Mouse (Mus musculus): ENCODE measurements at regions not wholly inside any gene's neighbourhood (a gene's known extent, or its start where the extent isn't known, plus 50 kb on each side); places are given as distances from the start of the nearest gene placed in this dataset.

DNA sequence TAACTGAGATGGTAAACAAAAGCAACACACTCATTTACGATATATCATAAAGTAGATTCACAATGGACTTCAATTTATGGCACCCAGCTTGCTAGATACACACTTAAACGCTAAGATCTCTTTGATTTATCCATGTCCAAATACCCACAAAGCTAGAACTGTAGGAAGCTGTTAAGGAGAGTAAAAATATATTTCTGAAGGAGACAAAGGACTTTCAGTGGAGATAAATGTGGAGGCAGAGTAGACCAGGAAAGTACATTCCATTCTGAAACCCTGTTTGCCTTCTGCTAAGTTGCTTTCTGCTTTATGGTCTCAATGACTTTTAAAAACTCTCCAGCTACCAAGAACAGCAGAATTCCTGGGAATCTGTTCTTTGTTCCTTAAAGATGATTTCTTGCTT lies 701.3 kb upstream of the Pkdcc start:
- Histone ChIP-seq H3K27me3 (ENCODE audit: control insufficient read depth) (no peaks in the 10 kb centered on the region), H3K4me1 (ENCODE audit: control insufficient read depth) (no peaks in the 10 kb centered on the region), H3K4me3 (replicated peaks) (no peak overlapping the region), H3K36me3 (ENCODE audit: control insufficient read depth) (no peaks in the 10 kb centered on the region), H3K9me3 (ENCODE audit: control insufficient read depth, low read length) (no peaks in the 10 kb centered on the region)
- TF ChIP-seq GATA1 (IDR thresholded peaks at IDR 0.05; ENCODE audit: low read length) (no peak), TAL1 (IDR thresholded peaks at IDR 0.05; ENCODE audit: low read length) (no peak)

DNA sequence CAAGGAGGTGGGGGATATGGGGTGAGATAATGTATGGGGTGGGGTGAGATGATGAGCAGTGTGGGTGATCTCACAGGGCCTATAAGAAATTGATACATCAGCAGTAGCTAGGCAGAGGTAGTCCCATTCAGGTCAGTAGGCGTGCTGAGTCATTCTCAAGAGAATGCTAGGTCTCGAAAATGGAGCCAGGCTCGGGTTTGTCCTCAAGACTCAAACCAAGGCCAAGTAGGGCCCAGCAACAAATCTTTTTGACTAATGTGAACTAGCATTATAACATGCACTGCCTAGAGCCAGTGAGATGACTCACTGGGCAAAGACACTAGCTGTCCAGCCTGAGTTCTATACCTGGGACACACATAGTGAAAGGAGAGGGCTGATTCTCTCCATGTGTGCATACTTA lies 710.8 kb upstream of the Pkdcc start:
- Histone ChIP-seq H3K36me3 (ENCODE audit: control insufficient read depth) (no peaks in the 10 kb centered on the region), H3K4me3 (replicated peaks) (no peak overlapping the region), H3K27me3 (ENCODE audit: control insufficient read depth) (no peaks in the 10 kb centered on the region), H3K9me3 (ENCODE audit: control insufficient read depth, low read length) (no peaks in the 10 kb centered on the region), H3K4me1 (ENCODE audit: control insufficient read depth) (no peaks in the 10 kb centered on the region)
- TF ChIP-seq TAL1 (IDR thresholded peaks at IDR 0.05; ENCODE audit: low read length): no peak

DNA sequence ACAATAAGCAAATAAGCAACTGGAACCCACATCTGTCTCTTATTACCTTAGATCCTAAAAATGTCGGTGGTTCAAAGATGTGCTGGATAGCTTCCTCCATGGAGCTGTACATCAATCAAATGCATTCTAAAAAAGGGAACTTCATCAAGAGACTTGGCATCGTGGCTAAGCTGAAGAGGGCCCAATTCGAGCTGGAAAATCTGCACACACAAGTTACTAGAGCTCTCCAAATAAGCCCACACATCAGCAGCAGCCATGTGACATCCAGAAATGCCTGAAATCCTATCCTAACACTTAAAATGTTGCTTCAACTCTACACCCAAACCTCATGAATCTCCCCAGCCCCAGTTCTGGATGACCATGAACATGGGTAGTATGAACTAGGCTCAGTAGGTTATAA lies 729.5 kb upstream of the Pkdcc start:
- no peaks in the 10 kb centered on the region for H3K36me3 ChIP-seq (ENCODE audit: control insufficient read depth)
- TF ChIP-seq TAL1 (IDR thresholded peaks at IDR 0.05; ENCODE audit: low read length) (no peak), GATA1 (IDR thresholded peaks at IDR 0.05; ENCODE audit: low read length) (no peak)
- H3K27me3 ChIP-seq (ENCODE audit: control insufficient read depth): no peaks in the 10 kb centered on the region
- H3K4me3 ChIP-seq (replicated peaks): no peak overlapping the region
- no peaks in the 10 kb centered on the region for H3K4me1 ChIP-seq (ENCODE audit: control insufficient read depth)
- H3K9me3 ChIP-seq (ENCODE audit: control insufficient read depth, low read length): peaks cover 7% of the 10 kb centered on the region

DNA sequence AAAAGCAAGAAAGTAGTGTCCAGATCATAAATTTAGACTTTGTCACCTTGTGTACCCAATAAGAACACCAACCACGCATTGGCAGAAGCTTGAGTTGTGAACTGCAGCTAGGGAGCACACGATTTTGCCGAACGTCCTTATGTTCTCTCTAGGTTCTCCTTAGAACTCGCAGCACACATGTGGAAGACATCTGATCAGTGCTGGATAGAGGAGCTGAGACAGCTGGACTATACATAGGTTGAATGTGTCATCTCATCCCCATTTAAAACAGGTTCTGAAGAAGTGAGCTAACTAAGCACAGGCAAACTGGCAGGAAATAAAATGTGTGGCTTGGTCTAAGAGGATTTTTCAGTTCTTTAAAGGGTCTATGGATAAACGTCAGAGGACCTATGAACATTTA lies 730.5 kb upstream of the Pkdcc start:
- Histone ChIP-seq H3K27me3 (ENCODE audit: control insufficient read depth) (no peaks in the 10 kb centered on the region), H3K4me3 (replicated peaks) (no peak overlapping the region), H3K36me3 (ENCODE audit: control insufficient read depth) (no peaks in the 10 kb centered on the region), H3K9me3 (ENCODE audit: control insufficient read depth, low read length) (peaks cover 5% of the 10 kb centered on the region), H3K4me1 (ENCODE audit: control insufficient read depth) (no peaks in the 10 kb centered on the region)
- TF ChIP-seq GATA1 (IDR thresholded peaks at IDR 0.05; ENCODE audit: low read length) (no peak), TAL1 (IDR thresholded peaks at IDR 0.05; ENCODE audit: low read length) (no peak)

DNA sequence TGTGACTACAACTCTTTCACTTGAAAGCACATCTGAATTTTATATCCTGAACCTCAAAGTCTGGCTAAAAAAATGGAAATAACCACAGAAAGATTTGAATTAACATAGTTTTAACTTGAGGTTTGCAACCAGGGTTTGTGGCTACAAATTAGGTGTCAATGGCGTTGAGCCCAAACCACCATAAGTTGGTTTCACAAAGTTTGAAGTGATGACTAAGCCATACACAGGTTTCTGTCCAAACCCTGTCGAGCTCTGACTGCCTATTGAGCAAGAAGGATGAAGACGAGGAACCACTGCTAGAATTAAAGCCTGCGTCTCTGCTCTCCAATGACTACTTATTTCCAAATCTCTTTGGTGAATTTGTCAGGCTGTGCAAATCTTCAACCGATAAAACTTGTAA lies 719.8 kb upstream of the Slc8a1 start:
- no peak for TF ChIP-seq TAL1 (IDR thresholded peaks at IDR 0.05; ENCODE audit: low read length)
- no peak for TF ChIP-seq GATA1 (IDR thresholded peaks at IDR 0.05; ENCODE audit: low read length)
- Histone ChIP-seq H3K27me3 (ENCODE audit: control insufficient read depth) (no peaks in the 10 kb centered on the region), H3K4me1 (ENCODE audit: control insufficient read depth) (no peaks in the 10 kb centered on the region), H3K4me3 (replicated peaks) (no peak overlapping the region), H3K36me3 (ENCODE audit: control insufficient read depth) (no peaks in the 10 kb centered on the region), H3K9me3 (ENCODE audit: control insufficient read depth, low read length) (no peaks in the 10 kb centered on the region)

DNA sequence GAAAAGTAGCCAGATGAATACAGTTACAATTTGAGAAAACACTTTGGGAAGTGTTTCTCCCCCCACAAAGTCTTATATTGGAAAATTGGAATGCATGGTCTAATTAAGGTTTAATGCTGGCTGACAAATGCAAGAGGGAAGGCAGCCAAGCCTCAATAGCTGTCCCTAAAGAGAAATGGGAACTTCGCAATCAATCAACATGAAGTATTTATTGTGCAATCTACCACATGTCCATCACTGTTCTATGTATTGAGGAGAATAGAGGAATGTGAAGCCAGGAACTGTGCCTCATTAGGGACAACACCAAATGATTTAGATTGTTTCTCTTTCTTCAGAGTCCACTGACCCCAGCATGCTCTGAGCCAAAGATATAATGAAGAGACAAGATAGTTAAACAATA lies 715.7 kb upstream of the Slc8a1 start:
- no peaks in the 10 kb centered on the region for H3K36me3 ChIP-seq (ENCODE audit: control insufficient read depth)
- H3K27me3 ChIP-seq (ENCODE audit: control insufficient read depth): no peaks in the 10 kb centered on the region
- no peaks in the 10 kb centered on the region for H3K4me1 ChIP-seq (ENCODE audit: control insufficient read depth)
- no peaks in the 10 kb centered on the region for H3K9me3 ChIP-seq (ENCODE audit: control insufficient read depth, low read length)
- H3K4me3 ChIP-seq (replicated peaks): no peak overlapping the region
- no peak for TF ChIP-seq GATA1 (IDR thresholded peaks at IDR 0.05; ENCODE audit: low read length)
- no peak for TF ChIP-seq TAL1 (IDR thresholded peaks at IDR 0.05; ENCODE audit: low read length)

DNA sequence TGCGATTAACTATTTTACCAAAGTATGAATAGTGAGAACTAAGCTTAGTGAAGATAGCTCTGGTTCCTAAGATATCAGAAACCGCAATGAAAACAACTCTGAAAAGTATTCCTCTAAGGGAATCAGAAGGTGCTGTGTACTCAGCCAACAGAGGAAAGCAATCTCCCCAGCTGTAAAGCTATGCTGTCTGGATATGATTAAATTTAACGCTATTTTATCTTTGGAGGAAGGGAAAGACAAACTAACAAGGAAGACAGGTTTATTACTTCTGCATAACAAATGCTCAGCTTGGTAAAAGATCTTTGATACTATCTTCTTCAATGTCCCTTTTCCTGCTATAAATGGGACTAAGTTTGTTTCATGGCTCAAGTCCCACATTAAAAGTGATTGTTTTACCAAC lies 700.9 kb upstream of the Slc8a1 start:
- Histone ChIP-seq H3K4me3 (replicated peaks) (no peak overlapping the region), H3K36me3 (ENCODE audit: control insufficient read depth) (no peaks in the 10 kb centered on the region), H3K27me3 (ENCODE audit: control insufficient read depth) (no peaks in the 10 kb centered on the region), H3K9me3 (ENCODE audit: control insufficient read depth, low read length) (peaks cover 6% of the 10 kb centered on the region), H3K4me1 (ENCODE audit: control insufficient read depth) (no peaks in the 10 kb centered on the region)
- TF ChIP-seq GATA1 (IDR thresholded peaks at IDR 0.05; ENCODE audit: low read length) (no peak), TAL1 (IDR thresholded peaks at IDR 0.05; ENCODE audit: low read length) (no peak)

DNA sequence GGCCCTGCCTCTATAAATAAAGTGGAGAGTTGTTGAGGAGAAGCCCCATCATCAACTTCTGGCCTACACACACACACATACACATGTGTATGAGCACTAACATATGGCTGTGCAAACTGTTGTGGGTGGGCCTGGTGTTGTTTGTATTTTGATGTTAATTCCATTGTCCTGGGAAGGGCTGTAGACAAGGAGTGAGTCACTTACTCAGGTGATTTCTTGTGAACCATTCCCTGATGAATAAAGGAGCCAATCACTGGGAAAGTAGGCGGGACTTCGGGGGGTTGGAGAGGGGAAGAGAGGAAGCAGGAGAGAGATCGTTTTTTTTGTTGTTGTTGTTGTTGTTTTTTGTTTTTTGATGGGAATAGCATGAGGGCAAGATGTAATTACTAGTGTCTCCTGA lies 699.0 kb upstream of the Slc8a1 start:
- no peaks in the 10 kb centered on the region for H3K36me3 ChIP-seq (ENCODE audit: control insufficient read depth)
- TF ChIP-seq TAL1 (IDR thresholded peaks at IDR 0.05; ENCODE audit: low read length) (no peak), GATA1 (IDR thresholded peaks at IDR 0.05; ENCODE audit: low read length) (no peak)
- no peaks in the 10 kb centered on the region for H3K4me1 ChIP-seq (ENCODE audit: control insufficient read depth)
- H3K9me3 ChIP-seq (ENCODE audit: control insufficient read depth, low read length): peaks cover 6% of the 10 kb centered on the region
- H3K27me3 ChIP-seq (ENCODE audit: control insufficient read depth): no peaks in the 10 kb centered on the region
- H3K4me3 ChIP-seq (replicated peaks): no peak overlapping the region

DNA sequence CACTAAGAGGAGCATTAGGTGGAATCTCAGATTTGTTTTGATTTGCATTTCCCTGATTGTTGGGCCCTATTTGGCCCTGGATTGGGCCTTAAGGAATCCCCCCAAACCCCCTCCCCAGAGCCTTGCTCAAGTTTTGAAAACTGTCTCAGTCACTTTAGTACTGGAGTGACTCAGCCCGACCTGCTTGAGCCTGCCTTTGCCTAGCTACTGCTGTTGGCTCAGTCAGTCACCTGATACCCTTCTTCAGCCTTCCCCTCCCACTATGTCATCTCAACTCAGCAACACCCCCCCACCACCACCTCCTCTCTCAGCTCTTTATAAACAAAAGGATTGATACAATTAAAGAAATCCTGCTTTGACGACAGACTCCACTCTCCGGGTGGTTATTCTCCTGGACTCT lies 694.5 kb upstream of the Slc8a1 start:
- TF ChIP-seq TAL1 (IDR thresholded peaks at IDR 0.05; ENCODE audit: low read length): no peak
- TF ChIP-seq GATA1 (IDR thresholded peaks at IDR 0.05; ENCODE audit: low read length): no peak
- H3K9me3 ChIP-seq (ENCODE audit: control insufficient read depth, low read length): peaks cover 13% of the 10 kb centered on the region
- H3K36me3 ChIP-seq (ENCODE audit: control insufficient read depth): no peaks in the 10 kb centered on the region
- H3K4me3 ChIP-seq (replicated peaks): no peak overlapping the region
- no peaks in the 10 kb centered on the region for H3K4me1 ChIP-seq (ENCODE audit: control insufficient read depth)
- no peaks in the 10 kb centered on the region for H3K27me3 ChIP-seq (ENCODE audit: control insufficient read depth)

DNA sequence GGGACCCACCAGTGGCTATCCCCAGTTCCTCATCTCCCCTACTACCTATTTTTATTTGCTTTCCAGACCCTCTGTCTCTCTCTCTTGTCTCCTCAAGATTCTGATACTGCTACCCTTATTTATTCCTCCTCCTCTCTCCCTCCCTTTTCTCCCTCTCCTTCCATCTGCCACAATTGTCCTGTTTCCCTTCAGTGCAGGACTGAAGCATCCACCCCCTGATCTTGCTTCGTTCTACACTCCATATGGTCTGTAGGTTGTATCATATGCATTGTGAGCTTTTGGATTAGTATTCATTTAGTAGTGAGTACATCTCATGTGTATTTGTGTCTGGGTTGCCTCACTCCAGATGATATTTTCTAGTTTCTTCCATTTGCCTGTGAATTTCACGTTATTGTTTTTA lies 670.1 kb upstream of the Slc8a1 start:
- no peak overlapping the region for H3K4me3 ChIP-seq (replicated peaks)
- no peaks in the 10 kb centered on the region for H3K27me3 ChIP-seq (ENCODE audit: control insufficient read depth)
- H3K4me1 ChIP-seq (ENCODE audit: control insufficient read depth): no peaks in the 10 kb centered on the region
- no peaks in the 10 kb centered on the region for H3K36me3 ChIP-seq (ENCODE audit: control insufficient read depth)
- H3K9me3 ChIP-seq (ENCODE audit: control insufficient read depth, low read length): peaks cover 10% of the 10 kb centered on the region
- TF ChIP-seq TAL1 (IDR thresholded peaks at IDR 0.05; ENCODE audit: low read length) (no peak), GATA1 (IDR thresholded peaks at IDR 0.05; ENCODE audit: low read length) (no peak)

Measured in erythroblast, embryonic 14.5 days (primary cell).